Mouse (Mus musculus): ENCODE data around the gene Ptgir. TPM values are rescaled to one million over a fixed set of nuclear protein-coding genes. Genes with fewer than 3 reads are reported as not detected.

The Ptgir gene
- total RNA-seq, 2 experiments from 2014 or later = 0.10 TPM; not detected in 1

GRCm38 (mm10) chr7:16915461-16916340 lies 9.4 kb downstream of the Ptgir start:
- DNase-seq (ENCODE audit: low spot score in 2 of 2) = no peak

- DNase-seq (ENCODE audit: low spot score in 2 of 2) = peak in 1 of 2 experiments; percentile 27
Measured at GRCm38 (mm10) chr7:16916342-16917265, 10.3 kb downstream of the Ptgir start.

GRCm38 (mm10) chr7:16917447-16917846 lies 11.2 kb downstream of the Ptgir start:
- DNase-seq (ENCODE audit: low spot score in 2 of 2) = no peak

- peak; percentile 81 to 84 for DNase-seq (ENCODE audit: low spot score in 2 of 2)
Measured at GRCm38 (mm10) chr7:16918014-16918413, 11.7 kb downstream of the Ptgir start.

- no peak for DNase-seq (ENCODE audit: low spot score in 2 of 2)
Measured at GRCm38 (mm10) chr7:16918670-16919069, 12.4 kb downstream of the Ptgir start.

DNA sequence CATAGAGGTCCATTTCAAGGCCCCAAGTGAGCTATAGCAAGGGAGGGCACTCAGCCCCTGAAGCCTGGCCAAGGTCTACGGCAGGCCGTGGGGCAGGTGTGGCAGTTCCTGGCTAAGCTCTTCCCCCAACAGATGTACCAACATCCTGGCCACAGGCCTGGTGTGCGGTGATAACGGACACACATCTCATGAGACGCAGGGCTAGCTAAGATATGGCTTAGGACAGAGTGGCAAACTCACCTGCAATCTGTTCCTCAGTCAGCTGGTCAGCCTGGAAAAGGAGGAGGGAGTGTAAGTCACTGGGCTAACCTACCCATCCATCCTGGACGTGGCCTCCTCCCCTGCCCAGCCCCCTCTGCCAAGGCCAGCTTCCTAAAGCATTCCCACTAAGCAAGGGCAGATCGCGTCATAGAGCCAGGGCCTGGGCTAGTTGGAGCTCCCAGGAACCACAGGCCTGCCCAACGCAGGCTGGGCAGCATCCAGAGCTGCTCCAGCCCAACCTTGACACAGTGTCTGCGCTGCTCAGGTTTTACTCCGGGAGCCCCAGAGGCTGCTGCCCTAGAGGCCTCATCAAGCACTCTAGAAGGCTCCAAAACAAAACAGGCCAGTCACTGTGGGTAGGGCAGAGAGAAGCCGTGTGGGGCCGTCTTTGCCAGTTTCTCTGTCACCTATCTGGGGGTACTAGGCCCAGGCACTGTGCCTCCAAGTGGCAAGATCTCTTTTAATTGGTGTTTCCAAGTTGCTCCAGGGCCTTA lies 13.3 kb downstream of the Ptgir start:
- DNase-seq (ENCODE audit: low spot score in 2 of 2) = peak in 1 of 2 experiments; percentile 40

DNA sequence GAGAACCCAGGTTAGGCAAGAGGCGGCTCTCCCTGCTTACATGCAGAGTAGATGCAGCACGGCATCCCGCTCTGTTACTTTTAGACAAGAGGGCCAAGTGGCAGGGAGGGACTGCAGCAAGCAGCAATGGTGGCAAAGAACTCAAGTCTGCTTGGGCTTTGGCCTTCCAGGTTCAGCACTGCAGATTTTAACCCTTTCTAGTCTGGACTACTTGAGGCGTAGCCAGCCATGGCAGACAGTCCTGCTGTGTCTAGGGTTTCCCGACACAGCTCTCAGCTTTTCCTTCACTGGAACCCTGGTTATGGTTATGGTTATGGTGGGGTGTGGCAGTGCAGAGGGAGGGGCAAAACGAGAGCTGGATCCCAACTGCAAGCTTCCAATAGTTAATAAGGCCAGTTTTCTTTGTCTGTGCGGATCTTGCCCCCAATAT lies 13.9 kb downstream of the Ptgir start:
- DNase-seq (ENCODE audit: low spot score in 2 of 2) = peak in 1 of 2 experiments; percentile 33

DNA sequence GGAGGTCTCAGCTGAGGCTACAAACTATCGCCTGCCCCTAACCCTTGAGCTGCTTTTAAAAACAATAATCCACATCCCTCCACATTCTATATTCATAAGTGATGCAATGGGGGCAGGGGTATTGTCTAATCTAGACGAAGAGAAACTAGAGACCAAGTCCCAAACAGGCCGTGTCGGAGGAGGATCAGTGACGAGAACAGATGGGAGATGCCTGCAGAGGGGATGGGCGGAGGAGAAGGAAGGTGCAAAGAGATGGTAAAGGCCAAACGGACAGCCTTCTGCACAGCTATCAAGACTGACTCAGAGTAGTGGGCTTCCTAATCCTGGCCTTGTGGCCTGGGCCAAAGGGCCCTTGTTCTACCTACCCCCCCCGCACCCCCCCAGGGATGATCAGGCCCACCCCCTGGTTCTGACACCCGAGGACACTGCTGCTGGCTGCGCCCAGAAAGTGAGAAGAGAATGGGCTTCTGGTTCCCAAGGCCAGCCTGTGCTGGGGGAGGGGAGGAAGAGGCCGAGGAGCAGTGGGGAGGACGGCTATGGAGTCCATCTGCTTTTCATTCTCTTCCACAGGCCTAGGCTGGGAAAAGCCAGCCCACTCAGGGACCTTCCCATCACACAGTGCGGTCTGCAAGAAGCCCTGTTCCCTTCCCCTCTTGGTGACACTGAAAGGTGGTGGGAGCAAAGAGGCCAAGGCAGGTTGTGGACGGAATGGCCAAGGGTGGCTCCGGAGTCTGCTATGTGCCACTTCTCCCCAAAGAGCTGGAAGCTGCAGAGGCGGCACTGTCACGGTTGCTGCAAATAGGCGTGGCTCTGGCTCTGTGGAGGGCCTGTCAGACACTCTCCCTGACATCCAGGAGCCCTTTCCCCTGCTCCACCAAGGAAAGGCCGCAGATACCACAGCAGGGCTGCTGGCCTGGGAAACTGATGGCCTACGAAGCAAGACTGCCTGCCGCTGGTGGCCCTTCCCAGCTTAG lies 14.8 kb downstream of the Ptgir start:
- DNase-seq (ENCODE audit: low spot score in 2 of 2) = peak in 1 of 2 experiments; percentile 49

DNA sequence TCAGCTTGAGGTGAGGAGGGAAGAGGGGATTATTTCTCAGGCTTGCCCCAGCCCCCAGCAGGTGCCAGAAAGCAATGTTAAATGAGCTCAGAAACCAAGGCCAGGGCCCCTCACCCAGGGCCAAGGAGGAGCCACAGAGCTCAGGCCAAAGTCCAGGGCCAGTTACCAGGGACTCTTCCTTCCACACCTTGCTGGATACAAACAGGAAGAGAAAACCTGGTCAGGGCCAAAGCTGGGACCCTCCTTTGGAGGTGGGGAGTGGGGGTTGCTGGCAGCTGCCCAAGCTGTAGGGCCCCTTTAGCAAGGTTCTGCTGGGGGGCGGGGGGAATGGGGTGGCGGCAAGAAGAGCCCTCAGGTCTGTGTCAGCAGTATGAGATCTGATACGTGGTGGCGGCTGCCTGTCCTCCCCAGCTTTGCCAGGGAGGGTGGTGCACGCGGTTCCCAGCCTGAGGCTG lies 15.6 kb downstream of the Ptgir start:
- no peak for DNase-seq (ENCODE audit: low spot score in 2 of 2)

DNA sequence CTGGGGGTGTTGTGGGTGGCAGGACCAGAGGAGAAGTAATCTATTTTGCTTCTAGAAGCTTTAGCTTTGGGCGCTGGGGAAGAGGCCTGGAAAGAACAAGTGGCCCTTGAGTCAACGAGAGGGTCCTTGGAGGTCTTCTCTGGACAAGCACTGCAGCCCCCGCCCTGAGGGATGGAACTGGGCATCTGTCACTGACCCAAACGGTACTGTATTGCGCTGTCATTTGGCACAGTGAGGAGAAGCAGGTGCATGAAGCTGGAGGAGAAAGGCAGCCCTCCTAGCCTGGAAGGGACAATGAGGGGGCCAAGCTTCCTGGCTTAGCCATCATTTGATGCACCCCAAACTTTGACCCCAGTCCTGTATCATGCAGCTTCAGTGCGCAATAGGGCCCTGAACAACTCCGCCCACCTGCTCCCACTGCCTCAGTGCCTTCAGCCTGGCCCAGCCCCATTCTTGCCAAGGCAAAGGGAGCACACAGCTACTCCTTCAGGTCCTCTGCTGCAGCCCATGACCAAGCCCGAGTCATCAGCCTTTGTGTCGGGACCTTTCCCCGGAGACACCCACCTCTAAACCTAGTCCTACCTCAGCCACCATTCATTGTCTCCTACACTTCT lies 16.2 kb downstream of the Ptgir start:
- peak; percentile 46 to 65 for DNase-seq (ENCODE audit: low spot score in 2 of 2)

- peak; percentile 46 to 56 for DNase-seq (ENCODE audit: low spot score in 2 of 2)
Measured at GRCm38 (mm10) chr7:16923283-16924036, 17.2 kb downstream of the Ptgir start.

DNA sequence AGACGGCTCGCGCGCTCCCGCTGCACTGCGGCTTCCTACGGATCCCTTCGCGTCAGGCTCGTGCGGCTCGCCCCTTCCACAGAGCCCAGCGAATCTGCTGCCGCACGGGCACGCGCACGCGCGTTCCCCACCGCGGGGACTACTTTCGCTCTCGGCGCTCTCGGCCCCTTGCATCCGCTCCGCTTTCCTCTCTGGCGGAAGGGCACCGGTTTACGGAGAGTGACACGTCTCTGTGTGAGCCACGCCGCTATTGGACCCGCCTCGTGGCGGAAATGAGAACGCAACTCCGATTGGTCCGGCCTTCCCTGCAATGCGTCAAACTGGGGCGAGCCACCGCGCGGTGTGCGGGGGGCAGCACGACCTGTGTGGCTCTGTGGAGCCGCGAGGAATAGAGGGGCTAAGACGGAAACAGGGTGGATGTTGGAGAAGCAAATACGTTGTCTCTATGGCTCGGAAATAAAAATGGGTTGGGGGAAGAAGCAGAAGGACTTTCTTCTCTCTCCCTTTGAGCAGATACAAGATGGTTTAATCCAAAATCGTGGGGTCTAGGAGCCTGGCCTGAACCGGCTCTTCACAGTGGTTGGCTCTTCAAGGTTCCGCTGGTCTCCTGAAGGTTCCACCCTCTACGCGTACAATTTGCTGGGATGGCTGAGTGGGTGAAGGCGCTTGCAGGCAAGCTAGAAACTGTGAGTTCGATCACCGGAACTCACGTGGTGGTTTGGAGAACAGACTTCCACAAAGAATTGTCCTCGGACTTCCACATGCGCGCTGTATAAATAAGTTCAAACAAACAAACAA lies 17.9 kb downstream of the Ptgir start, which contains the start of gene Calm3:
TSS of gene Calm3 (minus strand) at position 78 of the 798 bp plus-strand sequence.
- DNase-seq (ENCODE audit: low spot score in 2 of 2) = peak; percentile 100

DNA sequence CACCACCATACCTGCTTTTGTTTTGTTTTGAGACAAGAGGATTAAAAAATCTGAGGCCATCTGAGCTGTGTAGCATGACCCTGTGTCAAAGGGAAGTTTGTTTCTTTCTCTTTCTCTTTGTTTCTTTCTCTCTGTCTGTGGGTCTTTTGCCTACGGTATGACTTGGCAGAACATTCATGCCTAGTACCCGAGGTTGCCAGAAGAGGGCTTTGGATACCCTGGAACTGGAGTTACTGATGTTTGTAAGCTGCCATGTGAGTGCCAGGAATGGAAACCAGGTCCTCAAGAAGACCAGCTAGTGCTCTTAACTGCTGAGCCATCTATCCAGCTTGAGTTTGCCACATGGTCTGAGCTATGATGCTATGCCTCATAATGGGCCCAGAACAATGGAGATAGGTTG lies 22.1 kb downstream of the Ptgir start:
- no peak for DNase-seq (ENCODE audit: low spot score in 2 of 2)

DNA sequence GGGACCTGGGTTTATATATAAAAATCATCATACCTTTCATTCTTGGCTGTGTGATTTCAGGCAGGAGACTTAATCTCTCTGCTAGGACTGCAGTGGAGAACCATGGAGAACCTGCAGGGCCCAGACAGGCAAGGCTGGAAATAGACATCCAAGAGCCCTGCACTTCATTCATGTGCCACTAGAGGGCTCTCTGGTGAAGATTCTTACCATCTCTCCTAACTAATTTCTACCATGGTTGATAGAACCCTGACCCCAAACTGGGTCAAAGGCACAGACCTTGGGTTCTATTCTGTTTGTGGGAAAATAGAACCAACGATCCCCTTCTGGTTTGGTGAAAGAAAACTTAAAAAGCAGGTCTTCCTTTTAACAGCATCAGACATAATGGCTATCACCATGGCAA lies 24.6 kb downstream of the Ptgir start:
- DNase-seq (ENCODE audit: low spot score in 2 of 2) = peak in 1 of 2 experiments; percentile 94

DNA sequence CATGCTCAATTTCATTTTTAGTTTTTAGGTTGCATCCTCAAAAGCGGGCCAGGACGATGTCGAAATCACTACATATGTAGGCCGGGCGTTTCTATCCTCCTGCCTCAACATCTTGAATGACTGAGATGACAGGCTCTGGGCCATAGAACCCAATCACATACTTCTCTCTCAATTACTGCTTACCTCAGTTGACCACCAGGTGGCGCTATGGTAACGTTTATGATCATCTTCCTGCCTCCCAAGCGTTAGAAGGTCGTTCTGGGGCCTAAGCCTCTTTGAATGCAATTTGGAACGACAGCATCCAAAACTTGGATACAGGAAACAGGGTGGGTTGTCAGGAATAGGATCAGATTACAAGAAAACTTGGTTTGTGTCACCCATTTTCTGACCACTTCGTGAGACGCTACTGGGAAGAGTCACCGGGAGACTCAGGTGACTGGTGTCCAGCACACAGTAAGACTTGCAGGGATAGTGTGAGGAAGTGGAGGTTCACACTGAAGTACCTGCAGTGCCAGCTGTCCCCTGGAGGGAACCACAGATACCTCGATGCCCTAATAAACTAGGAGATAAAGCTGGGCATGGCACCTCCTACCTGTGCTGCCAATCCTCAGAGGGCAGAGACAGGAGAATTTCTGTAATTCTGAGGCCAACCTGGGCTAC lies 25.8 kb downstream of the Ptgir start:
- peak in 1 of 2 experiments; percentile 97 for DNase-seq (ENCODE audit: low spot score in 2 of 2)

GRCm38 (mm10) chr7:16932704-16933577 lies 26.7 kb downstream of the Ptgir start:
- DNase-seq (ENCODE audit: low spot score in 2 of 2) = peak in 1 of 2 experiments; percentile 87
